Mouse (Mus musculus) hindbrain, embryonic 13.5 days (tissue): Measurements from ENCODE around the gene Mybphl. TPM values are rescaled to one million over a fixed set of nuclear protein-coding genes. Genes with fewer than 3 reads are reported as not detected.

Experiments used
- ATAC-seq: fragments of 200-750 bp; cut with Nextera tagmentation; 2 replicates; pipeline ENCODE4 v1.8.0; 2017; ENCODE audit warnings: moderate TSS enrichment; ENCODE audit not compliant: low FRiP score
- H3K27ac ChIP-seq: fragments of 300-500 bp; sonication (generic); 2 replicates; pipeline ENCODE4 v1.5.1; 2015; ENCODE audit warnings: inconsistent platforms, mild to moderate bottlenecking, moderate library complexity
- H3K27me3 ChIP-seq: fragments of 300-500 bp; sonication (generic); 2 replicates; pipeline ENCODE4 v1.6.1; 2015; ENCODE audit warnings: mild to moderate bottlenecking, inconsistent platforms
- H3K36me3 ChIP-seq: fragments of 300-500 bp; sonication (generic); 2 replicates; pipeline ENCODE4 v1.6.1; 2015; ENCODE audit warnings: mild to moderate bottlenecking, inconsistent platforms
- H3K4me1 ChIP-seq: fragments of 300-500 bp; sonication (generic); replicated peaks from 2 replicates; pipeline ENCODE4 v1.6.1; 2015; ENCODE audit warnings: inconsistent platforms
- H3K4me2 ChIP-seq: fragments of 300-500 bp; sonication (generic); 2 replicates; pipeline ENCODE4 v1.6.1; 2015; ENCODE audit warnings: inconsistent platforms, mild to moderate bottlenecking, moderate library complexity
- H3K4me3 ChIP-seq: fragments of 300-500 bp; sonication (generic); 2 replicates; pipeline ENCODE4 v1.5.1; 2015; ENCODE audit warnings: mild to moderate bottlenecking, inconsistent platforms
- H3K9ac ChIP-seq: fragments of 300-500 bp; sonication (generic); 2 replicates; pipeline ENCODE4 v1.6.1; 2015; ENCODE audit warnings: mild to moderate bottlenecking, inconsistent platforms
- H3K9me3 ChIP-seq: fragments of 300-500 bp; sonication (generic); 2 replicates; pipeline ENCODE4 v1.6.1; 2016; ENCODE audit warnings: inconsistent platforms
- WGBS: fragments of 180-500 bp; shearing (Covaris S2); methylation state at CpG from one replicate; pipeline ENCODE4 v1.1.7; 2015; 5-methylcytosine and 5-hydroxymethylcytosine counted together
- polyA plus RNA-seq: library from polyadenylated mRNA; unstranded; fragments of >200 nt; fragmentation: Nextera tagmentation; extraction: Ambion mirVana; gene quantifications from 2 replicates; pipeline ENCODE4 v1.2.1, GENCODE M21; 2015

The Mybphl gene
- polyA plus RNA-seq, 1 experiment from 2014 or later = 0.13 TPM

DNA sequence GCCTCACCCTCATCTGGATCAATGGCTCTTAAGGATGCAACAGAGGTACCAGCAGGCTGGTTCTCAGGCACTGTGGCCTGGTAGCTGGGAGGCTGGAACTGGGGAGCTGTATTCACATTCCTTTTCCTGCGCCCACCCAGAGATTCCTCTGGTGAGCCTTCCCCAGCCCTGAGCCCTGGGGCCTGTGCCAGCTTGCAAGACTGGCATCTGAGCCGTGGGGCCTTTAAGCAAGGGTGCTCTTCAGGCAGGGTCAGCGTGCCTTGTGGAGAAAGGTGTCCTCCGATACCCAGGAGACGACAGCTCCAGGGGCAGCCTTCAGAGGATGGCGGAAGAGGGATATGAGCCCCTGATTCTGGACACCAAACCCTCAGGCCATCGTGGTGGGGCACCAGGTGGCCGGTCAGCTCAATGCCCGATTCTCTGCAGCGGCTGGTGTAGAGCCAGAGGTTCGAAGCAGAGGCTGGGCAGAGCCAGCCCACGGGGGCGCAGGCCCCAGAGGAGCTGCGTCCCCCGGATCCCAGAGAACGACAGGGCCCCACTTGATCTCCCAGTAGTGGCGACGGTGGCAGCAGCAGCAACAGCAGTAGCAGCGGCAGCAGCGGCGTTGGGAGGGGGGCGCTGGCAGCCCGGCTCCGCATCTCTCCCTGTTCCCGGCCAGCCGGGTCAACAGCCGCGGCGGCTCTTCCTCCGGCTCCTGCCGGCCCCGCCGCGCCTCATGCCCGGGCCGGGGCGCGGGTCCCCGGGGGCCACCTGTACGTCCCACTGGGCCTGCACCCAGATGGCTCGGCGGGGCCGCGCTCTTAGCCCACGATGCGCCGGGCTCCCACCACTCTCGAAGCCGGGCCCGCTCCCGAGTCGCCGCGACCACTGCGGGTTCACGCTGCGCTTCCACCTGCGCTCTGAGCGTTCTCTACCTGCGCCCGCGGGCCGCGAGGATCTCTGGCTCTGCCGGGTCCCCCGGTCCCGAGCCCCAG, 50.4 kb downstream of the Mybphl start, which contains the start of gene Celsr2:
Gene Celsr2, minus strand, starts transcription at position 696 of the 974 bp plus-strand sequence.
- peak within 1 kb of the TSS; percentile 85 for H3K4me2 ChIP-seq
- H3K27me3 ChIP-seq = no peaks in the 10 kb centered on the region
- peak; percentile 19 for ATAC-seq
- 4% methylated on average over 46 of the region's 67 CpGs for WGBS
- peak within 1 kb of the TSS; percentile 90 for H3K4me3 ChIP-seq
- peaks cover 56% of the 10 kb centered on the region for H3K4me1 ChIP-seq
- H3K36me3 ChIP-seq = peaks cover 28% of the 10 kb centered on the region
- H3K9ac ChIP-seq = peak within 1 kb of the TSS; percentile 98
- peaks cover 6% of the 10 kb centered on the region for H3K9me3 ChIP-seq
- H3K27ac ChIP-seq = peak within 1 kb of the TSS; percentile 96

DNA sequence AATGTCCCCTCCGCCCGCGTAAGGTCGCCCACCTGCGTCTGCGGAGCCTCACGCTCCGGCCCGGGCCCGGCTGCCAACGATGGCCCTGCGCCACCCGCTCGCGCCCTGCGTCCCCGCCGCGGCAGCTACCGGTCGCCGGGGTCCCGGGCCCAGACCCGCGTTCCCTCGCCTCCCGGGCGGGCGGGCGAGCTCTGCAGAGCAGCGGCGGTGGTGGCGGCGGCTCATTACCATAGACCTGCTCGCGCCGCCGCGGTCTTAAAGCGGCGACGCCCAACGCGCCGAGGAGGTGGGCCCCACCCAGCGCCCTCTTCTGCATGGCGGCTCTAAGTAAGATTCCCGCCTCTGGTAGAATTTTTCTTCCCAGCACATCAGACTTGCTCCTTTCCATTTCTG, 51.1 kb downstream of the Mybphl start:
- Histone ChIP-seq H3K36me3 (peaks cover 28% of the 10 kb centered on the region), H3K9ac (peak overlapping the region; percentile 98), H3K4me3 (peak overlapping the region; percentile 90), H3K9me3 (peaks cover 6% of the 10 kb centered on the region), H3K4me1 (peaks cover 49% of the 10 kb centered on the region), H3K27ac (peak overlapping the region; percentile 96), H3K4me2 (peak overlapping the region; percentile 85), H3K27me3 (no peaks in the 10 kb centered on the region)
- peak; percentile 76 for ATAC-seq
- WGBS = under 1% methylated on average over 42 of the region's 48 CpGs

- WGBS = 26% methylated on average over 6 of the region's 6 CpGs
- ATAC-seq = no peak
- Histone ChIP-seq H3K4me2 (peak overlapping the region; percentile 49), H3K9ac (peak overlapping the region; percentile 55), H3K36me3 (peaks cover 30% of the 10 kb centered on the region), H3K27ac (peak overlapping the region; percentile 79), H3K4me1 (peaks cover 46% of the 10 kb centered on the region), H3K4me3 (no peak overlapping the region), H3K27me3 (no peaks in the 10 kb centered on the region), H3K9me3 (no peaks in the 10 kb centered on the region)
Measured at GRCm38 (mm10) chr3:108423006-108423405, 58.3 kb downstream of the Mybphl start.

DNA sequence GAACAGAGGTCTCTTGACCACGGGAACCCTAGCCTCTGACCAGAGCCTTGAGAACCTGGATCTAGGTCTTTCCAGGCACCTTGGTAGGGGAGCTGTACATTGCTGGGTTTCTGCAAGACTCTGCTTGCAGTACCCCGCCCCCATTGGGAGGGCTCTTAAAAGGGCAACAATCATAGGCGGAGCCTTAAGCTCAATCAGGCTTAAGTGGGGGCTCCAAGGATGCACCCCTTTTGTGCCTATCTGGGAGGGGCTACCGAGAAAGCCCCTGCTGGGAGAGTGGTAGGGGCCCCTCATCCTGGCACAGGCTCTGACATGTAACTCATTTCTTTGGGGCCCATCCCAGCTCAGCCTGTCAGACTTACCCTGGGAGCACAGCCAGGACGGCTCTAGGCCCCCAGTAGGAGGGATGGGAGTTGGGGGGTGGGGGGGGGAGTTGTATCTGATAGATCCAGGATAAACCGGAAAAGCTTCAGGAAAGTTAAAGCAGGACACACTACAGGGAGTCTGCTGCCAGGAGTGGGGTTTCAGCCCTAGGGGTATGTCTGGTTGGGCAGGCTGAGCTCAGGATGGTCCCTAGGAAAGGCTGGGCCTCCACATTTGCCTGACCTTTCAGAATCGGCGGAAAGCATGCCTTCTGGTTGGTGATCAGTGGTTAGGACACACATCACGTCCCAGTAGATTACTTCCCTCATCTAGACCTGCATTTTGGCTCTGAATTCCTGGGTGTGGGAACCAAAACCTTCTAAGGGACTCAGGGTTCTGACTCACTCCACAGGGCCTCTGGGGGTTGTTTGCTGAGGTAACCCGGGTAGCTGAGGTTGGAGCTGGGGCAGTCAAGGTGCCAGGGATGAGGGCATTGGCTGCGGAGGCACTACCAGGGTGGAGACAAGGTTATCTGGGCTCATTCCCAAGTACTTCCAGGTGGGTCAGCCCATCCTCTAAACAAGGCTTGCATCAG, 59.4 kb downstream of the Mybphl start:
- peak; percentile 80 for ATAC-seq
- Histone ChIP-seq H3K27me3 (no peaks in the 10 kb centered on the region), H3K4me2 (peak overlapping the region; percentile 49), H3K4me1 (peaks cover 52% of the 10 kb centered on the region), H3K27ac (peak overlapping the region; percentile 79), H3K9ac (peak overlapping the region; percentile 55), H3K4me3 (peak overlapping the region; percentile 25), H3K36me3 (peaks cover 41% of the 10 kb centered on the region), H3K9me3 (no peaks in the 10 kb centered on the region)
- 17% methylated on average over 11 of the region's 11 CpGs for WGBS

- peaks cover 52% of the 10 kb centered on the region for H3K4me1 ChIP-seq
- peak overlapping the region; percentile 79 for H3K27ac ChIP-seq
- H3K36me3 ChIP-seq = peaks cover 51% of the 10 kb centered on the region
- no peak overlapping the region for H3K4me2 ChIP-seq
- no peak for ATAC-seq
- H3K9me3 ChIP-seq = no peaks in the 10 kb centered on the region
- H3K4me3 ChIP-seq = no peak overlapping the region
- WGBS = 35% methylated on average over 7 of the region's 7 CpGs
- no peak overlapping the region for H3K9ac ChIP-seq
- no peaks in the 10 kb centered on the region for H3K27me3 ChIP-seq
Measured at GRCm38 (mm10) chr3:108424944-108425623, 60.4 kb downstream of the Mybphl start.

DNA sequence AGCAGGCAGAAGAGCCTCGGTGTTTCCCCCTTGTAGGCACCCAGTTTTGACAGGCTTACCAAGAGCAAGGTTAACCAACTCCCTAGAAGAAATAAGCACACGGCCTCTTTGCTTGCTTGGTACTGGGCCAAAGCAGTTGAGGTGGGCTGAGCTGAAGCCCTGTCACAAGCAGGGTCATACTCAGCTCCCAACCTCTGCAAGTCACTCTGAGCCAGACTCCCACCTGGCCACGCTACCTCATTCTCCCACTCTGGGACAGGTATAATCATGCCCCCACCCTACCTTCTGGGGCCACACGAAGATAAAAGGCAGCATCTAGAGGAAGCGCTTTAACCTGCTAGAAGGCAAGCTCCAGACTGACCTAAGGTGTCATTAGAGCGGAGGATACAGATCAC, 60.9 kb downstream of the Mybphl start:
- peaks cover 54% of the 10 kb centered on the region for H3K36me3 ChIP-seq
- no peaks in the 10 kb centered on the region for H3K9me3 ChIP-seq
- H3K4me2 ChIP-seq = no peak overlapping the region
- H3K4me3 ChIP-seq = no peak overlapping the region
- no peak; the same call in 1 of the 2 replicates for ATAC-seq
- H3K9ac ChIP-seq = no peak overlapping the region
- WGBS = 67% methylated on average over 6 of the region's 6 CpGs
- peaks cover 52% of the 10 kb centered on the region for H3K4me1 ChIP-seq
- H3K27me3 ChIP-seq = no peaks in the 10 kb centered on the region
- H3K27ac ChIP-seq = peak overlapping the region; percentile 79

Other genes starting within 250 kb of the Mybphl start
- 146 and 148 TPM in 2 replicates for gene Gnai3, start 218.8 kb upstream of the Mybphl start, polyA plus RNA-seq
- 3.0 and 3.5 TPM in 2 replicates for gene Gpr61, start 210.0 kb upstream of the Mybphl start, polyA plus RNA-seq
- 12.0 and 13.8 TPM in 2 replicates for gene Amigo1, start 178.6 kb upstream of the Mybphl start, polyA plus RNA-seq
- 3.5 and 4.3 TPM in 2 replicates for gene Cyb561d1, start 163.7 kb upstream of the Mybphl start, polyA plus RNA-seq
- 26.2 and 27.1 TPM in 2 replicates for gene Atxn7l2, start 154.0 kb upstream of the Mybphl start, polyA plus RNA-seq
- 0.34 and 0.43 TPM in 2 replicates for gene Sypl2, start 138.3 kb upstream of the Mybphl start, polyA plus RNA-seq
- 233 and 239 TPM in 2 replicates for gene Psma5, start 108.0 kb upstream of the Mybphl start, polyA plus RNA-seq
- gene Sort1, start 80.8 kb upstream of the Mybphl start, polyA plus RNA-seq = 14.7 and 15.9 TPM in 2 replicates
- gene Psrc1, start 18.9 kb downstream of the Mybphl start, polyA plus RNA-seq = 13.8 and 13.9 TPM in 2 replicates
- gene Celsr2, start 50.6 kb downstream of the Mybphl start, polyA plus RNA-seq = 50.5 and 58.0 TPM in 2 replicates
- gene Sars, start 80.3 kb downstream of the Mybphl start, polyA plus RNA-seq = 220 and 230 TPM in 2 replicates
- gene 1700013F07Rik, start 169.2 kb downstream of the Mybphl start, polyA plus RNA-seq = 0.74 and 2.9 TPM in 2 replicates
- gene 5330417C22Rik, start 171.6 kb downstream of the Mybphl start, polyA plus RNA-seq = 9.8 and 10.0 TPM in 2 replicates
- 58.8 and 60.6 TPM in 2 replicates for gene Tmem167b, start 197.6 kb downstream of the Mybphl start, polyA plus RNA-seq
- 63.8 and 66.2 TPM in 2 replicates for gene Taf13, start 206.8 kb downstream of the Mybphl start, polyA plus RNA-seq
- 91.5 and 96.5 TPM in 2 replicates for gene Wdr47, start 226.4 kb downstream of the Mybphl start, polyA plus RNA-seq